Mouse (Mus musculus): ENCODE results near the gene Nkd2.

DNA sequence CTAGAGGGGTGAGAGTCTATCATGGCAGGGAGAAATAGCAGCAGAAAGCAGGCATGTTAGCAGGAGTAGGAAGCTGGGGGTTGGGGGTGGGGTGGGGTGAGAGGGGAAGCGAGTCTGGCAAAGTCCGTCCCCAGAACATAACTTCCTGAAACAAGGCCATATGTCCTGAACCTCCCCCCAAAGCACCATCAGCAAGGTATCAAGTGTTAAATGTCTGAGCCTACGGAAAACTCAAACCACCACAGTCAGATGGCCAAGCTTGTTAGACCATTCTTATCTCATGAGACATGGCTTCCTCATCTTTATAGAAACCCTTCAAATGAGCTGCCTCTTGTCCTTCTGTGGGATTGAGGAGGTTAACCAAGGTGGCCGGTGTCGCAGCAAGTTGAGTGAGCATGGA, 54.3 kb downstream of the Nkd2 start:
- TF ChIP-seq CTCF (IDR thresholded peaks at IDR 0.05; ENCODE audit: extremely low read depth, insufficient read depth, low read length) (no peak), POLR2A (IDR thresholded peaks at IDR 0.05; ENCODE audit: extremely low read depth, insufficient read depth, low read length) (no peak)
